Mouse (Mus musculus) spleen, embryonic (tissue): Measurements from ENCODE around the gene Oxtr.

Source experiments
- CTCF ChIA-PET: fragments of 350-600 bp; sonication (Branson Sonifier 250); formaldehyde crosslinking; loops from one replicate; lab custom pipeline; 2022; lab: Charles Lee

Oxtr gene

DNA sequence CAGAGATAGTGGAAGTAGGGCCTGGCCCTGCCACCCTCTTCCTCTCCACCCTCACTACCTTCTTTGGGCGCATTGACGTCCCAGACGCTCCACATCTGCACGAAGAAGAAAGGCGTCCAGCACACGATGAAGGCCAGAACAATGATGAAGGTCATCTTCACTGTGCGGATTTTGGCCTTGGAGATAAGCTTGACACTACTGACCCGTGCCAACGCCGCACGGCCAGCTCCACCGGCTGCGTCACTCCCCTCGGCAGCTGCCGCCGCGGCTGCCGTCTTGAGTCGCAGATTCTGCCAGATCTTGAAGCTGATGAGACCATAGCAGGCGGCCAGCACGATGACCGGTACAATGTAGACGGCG, 942 bp downstream of the Oxtr start:
- CTCF ChIA-PET = no interaction called here

DNA sequence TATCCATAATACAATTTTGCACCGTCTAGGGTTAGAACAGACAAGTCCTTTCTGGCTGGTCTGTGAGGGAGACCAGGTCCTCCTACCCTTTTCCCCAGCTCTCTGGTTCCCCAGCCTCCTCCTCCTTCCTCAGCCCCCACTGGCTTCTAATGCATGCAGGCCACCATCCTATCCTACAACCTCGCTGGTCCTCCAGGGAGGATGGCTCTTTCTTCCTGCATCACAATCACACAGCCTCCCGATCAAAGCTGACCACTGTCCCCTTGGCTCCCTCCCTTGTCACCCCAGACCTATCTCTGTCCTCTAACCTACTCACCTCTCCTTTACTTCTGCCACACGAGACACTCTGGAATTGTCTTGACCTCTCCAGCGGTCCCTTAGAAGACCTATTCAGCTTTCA, 1.8 kb downstream of the Oxtr start:
- CTCF ChIA-PET = no interaction called here

DNA sequence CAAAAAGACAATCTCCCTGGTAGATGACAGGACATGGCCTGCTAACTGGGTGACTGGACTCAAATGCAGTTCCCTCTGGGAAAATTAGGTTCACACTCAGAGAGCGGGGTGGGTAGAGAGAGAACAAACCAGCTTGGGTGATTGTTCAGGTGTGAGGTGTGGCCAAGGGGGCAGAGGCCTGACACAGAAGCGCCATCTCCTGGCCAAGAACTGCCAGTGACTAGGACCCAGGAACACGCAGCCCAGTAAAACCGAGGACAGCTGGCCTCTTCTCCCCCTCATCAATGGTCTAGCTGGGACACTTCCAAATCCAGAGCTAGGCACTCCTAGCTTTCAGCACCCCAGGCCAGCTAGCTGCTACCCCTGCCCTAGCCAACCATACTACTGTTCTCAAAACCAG, 5.4 kb downstream of the Oxtr start:
- CTCF ChIA-PET = no interaction called here

DNA sequence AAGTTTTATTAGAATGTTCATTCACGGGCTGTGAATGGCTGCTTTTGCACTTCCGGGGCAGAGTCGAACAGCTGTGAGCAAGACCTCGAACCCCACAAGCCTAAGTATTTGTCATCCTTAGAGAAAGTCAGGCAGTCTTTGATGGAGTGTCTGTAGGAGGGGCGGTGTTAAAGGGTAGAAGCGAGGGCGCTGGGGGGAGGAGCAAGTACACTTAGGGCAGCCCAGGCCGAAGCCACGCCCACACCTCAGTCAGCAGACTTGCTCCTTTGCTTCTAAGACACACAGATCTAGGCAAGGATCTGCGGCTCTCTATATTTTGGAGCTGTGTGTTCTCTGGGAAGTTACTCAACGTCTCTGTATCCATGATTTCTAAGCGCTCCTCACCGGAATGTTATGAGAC, 9.9 kb downstream of the Oxtr start:
- CTCF ChIA-PET = no interaction called here

DNA sequence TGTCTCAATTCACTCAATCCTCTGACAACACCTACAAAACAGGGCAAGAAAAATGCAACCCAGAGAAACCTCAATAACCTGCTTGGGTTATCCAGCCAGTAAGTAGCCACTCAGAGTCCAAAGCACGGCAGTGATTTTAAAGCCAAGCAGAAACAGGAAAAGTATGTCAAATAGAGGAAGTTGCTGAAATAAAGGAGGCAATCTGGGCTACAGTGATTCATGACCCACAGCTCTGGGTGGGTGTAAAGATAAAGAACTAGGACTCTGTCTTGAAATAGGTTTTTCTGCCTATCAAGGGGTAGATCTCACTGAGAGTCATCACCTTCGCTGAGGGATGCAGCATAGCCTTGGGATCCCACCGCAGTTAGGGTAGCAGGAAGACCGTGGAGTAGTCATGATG, 18.1 kb downstream of the Oxtr start:
- CTCF ChIA-PET = no interaction called here

DNA sequence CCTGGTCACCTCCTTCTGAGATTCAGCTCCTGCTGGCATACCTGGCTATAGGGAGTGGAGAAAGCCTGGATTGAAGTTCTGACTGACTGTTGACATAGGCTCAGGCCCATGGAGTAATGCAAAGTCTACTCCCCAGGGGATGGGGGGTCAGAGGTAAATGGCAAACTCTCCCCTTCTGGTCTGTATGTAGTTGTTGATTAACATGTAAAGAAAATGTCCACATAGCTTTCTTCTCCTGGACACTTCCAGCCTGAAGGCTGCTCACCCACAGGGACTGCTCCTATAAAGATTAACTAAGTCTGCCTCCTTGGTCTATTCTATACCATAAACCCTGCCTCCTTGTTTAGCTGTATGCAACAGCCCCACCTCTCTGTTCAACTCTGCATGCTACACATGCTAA, 23.7 kb downstream of the Oxtr start:
- CTCF ChIA-PET = no interaction called here

DNA sequence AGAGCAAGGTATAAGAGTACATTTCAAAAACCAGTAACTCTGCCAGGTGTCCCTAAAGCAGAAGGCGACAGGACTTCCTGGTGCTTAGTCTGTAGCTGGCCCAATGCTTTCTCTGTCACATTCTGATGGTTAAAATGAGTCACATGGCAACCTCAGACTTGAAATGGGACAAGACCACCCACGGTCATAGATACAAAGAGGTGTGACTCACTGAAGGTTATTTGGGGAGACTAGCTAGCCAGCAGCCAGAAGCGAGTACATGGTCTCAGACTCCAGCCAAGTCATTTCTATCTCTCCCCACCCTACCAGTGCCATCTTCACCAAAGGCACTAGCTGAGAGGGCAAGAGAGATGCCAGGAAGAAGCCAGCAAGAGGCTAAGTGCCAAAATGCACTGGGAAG, 24.3 kb downstream of the Oxtr start:
- CTCF ChIA-PET = no interaction called here

DNA sequence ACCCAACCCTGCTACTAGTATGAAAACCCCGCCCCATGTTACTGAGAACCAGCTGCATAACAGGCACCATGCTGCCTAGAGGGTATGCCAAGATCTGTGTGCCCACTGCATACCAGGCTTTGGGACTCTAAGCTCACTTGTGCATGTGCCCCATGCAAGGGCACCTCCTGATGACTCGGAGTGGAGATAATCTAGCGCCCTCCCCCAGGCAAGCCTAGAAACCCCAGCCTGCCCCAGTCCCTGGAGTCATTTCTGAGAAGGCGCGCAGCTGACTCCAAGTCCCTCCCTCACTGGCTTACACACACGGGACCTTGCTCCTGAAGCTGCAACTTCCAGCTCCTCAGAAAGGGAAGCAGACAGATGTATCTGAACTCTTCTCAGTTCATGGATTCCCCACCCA, 26.4 kb downstream of the Oxtr start:
- CTCF ChIA-PET = no interaction called here

DNA sequence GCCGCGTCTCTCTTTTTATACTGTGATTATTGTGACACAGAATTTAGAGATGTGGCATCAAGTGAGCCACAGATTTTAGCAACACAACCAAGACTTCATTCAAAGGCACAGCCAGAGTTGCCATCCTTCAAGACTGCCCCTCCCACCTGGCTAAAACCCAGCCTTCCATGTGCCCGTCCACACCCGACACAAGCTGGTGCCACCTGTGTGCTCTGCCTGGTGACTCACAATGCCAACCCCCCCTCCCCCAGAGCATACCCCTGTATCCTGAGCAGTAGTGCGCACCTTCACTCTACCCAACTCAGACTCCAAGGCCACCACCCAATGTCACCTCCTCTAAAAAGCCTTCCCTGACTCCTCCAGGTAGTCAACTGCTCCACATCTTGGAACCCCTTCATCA, 28.3 kb downstream of the Oxtr start:
- CTCF ChIA-PET = no interaction called here

DNA sequence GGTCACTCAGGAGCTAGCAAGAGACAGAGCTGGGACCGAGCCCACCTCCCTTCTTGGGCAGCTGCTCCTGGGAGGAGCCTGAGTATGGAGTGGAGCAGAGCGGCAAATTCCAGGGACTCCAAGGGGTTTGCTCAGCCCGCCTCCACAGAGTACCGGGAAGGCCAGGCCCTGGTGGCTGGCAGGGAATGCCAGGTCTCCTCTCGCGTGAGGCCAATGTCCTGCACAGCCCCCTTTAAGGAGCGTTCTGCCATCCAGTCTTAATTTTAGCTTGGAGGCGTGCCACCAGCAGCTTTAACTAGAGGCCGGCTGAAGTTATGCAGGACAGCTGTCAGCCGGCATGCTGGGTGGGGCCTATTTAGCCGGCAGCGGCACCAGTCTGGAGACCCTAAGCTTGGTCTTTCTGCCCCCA, 30.4 kb downstream of the Oxtr start, which contains the start of gene Cav3:
Gene Cav3 (plus strand): TSS at position 165 of the 409 bp plus-strand sequence.
- CTCF ChIA-PET = no interaction called here

DNA sequence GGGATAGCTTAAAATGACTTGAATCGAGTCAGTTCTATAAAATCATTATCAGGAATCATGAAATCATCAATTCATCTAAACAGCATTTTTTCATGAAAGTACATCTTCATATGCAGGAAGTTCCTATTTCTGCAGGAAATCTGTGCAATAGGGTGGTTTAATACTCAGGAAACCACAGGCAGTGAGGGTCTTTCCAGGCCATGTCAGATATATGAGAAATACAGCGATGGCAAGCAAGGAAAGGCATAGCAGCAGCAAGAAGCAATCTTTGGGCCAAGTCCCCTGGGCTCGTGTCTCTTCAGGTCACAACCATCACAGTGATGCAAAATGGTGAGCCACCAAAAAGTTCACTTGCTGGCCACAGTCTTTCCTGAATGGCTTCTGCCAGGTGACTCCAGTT, 44.1 kb downstream of the Oxtr start:
- CTCF ChIA-PET = no interaction called here

DNA sequence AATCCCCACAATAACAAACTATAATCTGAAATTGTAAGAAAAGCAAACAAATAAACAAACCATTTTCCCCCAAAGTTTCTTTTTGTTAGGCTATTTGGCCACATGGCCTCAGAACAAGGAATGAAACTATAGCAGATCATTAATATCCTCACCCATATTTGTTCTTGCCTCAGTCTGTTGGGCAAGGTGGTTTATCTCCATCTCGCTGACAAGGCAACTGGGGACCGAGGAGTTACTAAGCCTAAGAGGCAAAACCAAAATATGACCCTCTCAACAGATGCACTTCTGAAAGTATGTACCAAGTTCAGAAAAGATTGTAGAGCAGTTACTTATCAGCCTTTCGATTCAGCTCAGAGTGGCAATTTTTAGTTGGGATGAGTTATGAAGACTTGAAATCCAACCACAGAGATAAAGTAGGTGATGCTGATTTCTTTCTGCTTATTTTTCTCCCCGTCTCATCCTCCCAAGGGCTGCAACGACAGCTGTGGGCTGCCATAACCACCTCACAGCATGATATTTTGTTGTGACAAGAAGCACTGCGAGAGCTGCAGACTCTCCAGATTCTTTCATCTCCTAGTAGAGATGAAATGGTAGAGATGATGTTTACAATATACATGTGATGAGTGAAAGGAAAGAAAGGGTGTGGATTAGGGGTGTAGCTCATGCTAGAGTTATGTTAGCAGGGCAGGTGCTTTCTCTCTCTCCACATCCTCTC, 63.6 kb downstream of the Oxtr start:
- CTCF ChIA-PET = no interaction called here

DNA sequence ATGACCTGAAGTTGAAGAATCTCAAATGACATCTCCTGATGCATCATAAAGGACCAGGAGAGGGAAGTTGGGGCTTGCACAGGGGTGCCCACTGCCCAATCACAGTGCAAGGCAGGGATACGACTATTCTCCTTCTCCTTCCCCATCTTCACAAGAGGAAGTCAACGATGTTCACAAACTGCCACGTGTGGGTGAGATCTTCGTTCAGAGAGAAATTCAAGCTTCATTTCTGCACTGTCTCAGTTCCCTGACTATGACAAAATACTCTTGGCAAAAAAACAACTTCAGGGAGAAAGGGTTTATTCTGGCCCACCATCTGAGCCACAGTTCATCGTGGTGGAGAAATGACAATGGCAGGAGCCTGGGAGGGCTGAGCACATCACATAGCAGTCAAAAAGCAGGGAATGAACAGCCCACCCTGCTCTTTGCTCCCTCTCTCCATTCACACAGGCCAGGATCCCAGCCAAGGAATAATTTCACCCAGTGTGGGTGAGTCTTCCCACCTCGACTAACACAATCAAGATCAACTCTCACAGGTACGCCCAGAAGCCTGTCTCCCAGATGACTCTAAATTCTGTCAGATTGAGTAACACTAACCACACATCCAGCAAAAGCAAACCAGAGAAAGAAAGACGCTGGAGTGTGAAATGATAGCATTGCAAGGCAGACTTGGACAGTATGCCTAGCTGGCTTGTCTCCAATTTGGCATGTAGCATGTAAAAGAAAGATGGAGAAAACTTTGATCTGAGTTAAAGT, 65.8 kb downstream of the Oxtr start:
- CTCF ChIA-PET = no interaction called here
